Mouse (Mus musculus) C2C12 (cell line): ENCODE measurements around the gene Gm15217. TPM values are rescaled to one million over a fixed set of nuclear protein-coding genes. Genes with fewer than 3 reads are reported as not detected.

ENCODE experiments used
- H3K27me3 ChIP-seq: one replicate; pipeline ENCODE4 v1.6.1; 2011; ENCODE audit not compliant: control insufficient read depth, insufficient read depth, insufficient read length
- H3K36me3 ChIP-seq: one replicate; pipeline ENCODE4 v1.6.1; 2011; ENCODE audit not compliant: control insufficient read depth, insufficient read depth
- H3K4me3 ChIP-seq: one replicate; pipeline ENCODE4 v1.5.1; 2011; ENCODE audit warnings: mild to moderate bottlenecking, control low read depth; ENCODE audit not compliant: poor library complexity, insufficient read depth, severe bottlenecking
- H3K79me2 ChIP-seq: one replicate; pipeline ENCODE4 v1.6.1; 2011; ENCODE audit not compliant: control insufficient read depth, insufficient read depth
- H3K79me3 ChIP-seq: one replicate; pipeline ENCODE4 v1.6.1; 2011; ENCODE audit warnings: low read depth, control low read depth
- H3ac ChIP-seq: one replicate; pipeline ENCODE3; 2011; ENCODE audit warnings: low read depth; ENCODE audit not compliant: control insufficient read depth, insufficient read length
- CEBPB ChIP-seq: IDR thresholded peaks from one replicate; pipeline ENCODE4 v1.6.1; 2011; ENCODE audit warnings: low read depth, mild to moderate bottlenecking, control low read depth, moderate library complexity
- CTCF ChIP-seq: IDR thresholded peaks from one replicate; pipeline ENCODE4 v1.5.1; 2011; ENCODE audit not compliant: control insufficient read depth, insufficient read depth, insufficient read length
- FOSL1 ChIP-seq: IDR thresholded peaks from one replicate; pipeline ENCODE4 v1.8.0; 2011; ENCODE audit warnings: mild to moderate bottlenecking, low read length; ENCODE audit not compliant: poor library complexity, insufficient read depth, severe bottlenecking
- MAX ChIP-seq: IDR thresholded peaks from one replicate; pipeline ENCODE4 v1.6.1; 2011; ENCODE audit warnings: mild to moderate bottlenecking, control low read depth
- MYOD1 ChIP-seq: IDR thresholded peaks from one replicate; pipeline ENCODE4 v1.6.1; 2011; ENCODE audit warnings: low read depth; ENCODE audit not compliant: control insufficient read depth, insufficient read length
- MYOG ChIP-seq: IDR thresholded peaks from one replicate; pipeline ENCODE4 v1.6.1; 2011; ENCODE audit not compliant: control insufficient read depth, insufficient read length; ENCODE audit errors: extremely low read depth
- USF1 ChIP-seq: IDR thresholded peaks from one replicate; pipeline ENCODE4 v1.6.1; 2011; ENCODE audit warnings: low read depth, mild to moderate bottlenecking, control low read depth, moderate library complexity
- polyA plus RNA-seq: library from polyadenylated mRNA; unstranded; fragments of >200 nt; fragmentation: generic; extraction: Trizol; gene quantifications from one replicate; pipeline ENCODE4 v1.2.1, GENCODE M21; 2012; ENCODE audit warnings: missing spikeins

The Gm15217 gene
- polyA plus RNA-seq, 1 experiment: not detected

DNA sequence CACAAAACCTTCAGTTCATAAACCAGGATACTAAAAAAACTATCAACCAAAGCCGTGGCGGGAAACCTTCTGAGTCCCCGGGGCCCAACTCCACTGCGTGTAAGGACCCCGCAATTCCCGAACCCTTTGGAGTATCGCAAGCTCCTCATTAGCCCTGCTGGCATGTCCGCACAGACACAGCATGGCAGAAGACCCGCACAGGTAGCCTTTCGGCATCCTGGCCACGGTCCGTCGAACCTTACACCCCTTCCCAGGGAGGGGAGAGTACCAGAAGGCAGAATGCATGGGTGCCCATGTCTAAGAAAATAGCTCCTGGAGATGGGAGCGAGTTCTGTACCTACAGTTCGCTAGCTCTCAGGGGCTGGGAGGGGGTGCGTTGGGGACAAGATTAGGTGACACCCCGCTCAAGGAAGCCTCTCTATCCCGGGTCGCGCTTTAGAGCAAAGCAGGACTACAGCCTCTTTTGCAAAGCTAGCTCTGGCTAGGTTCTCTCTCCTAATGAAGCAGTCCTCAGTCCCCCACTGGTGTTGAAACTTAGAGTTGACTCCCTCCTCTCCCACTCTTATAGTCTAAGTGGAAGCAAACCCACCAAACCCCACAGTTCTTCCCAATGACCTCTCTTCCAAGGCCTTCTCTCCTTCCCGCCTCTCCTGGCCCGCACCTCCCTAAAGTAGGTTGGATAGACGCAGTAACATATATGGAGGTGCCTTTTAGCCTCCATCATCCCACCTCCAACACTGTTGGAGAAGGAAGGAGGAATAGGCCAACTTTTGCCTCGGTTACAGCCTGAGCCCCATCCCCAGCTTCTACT, 10.4 kb downstream of the Gm15217 start:
- no peaks in the 10 kb centered on the region for H3K79me3 ChIP-seq
- no peak overlapping the region for H3K4me3 ChIP-seq
- H3K36me3 ChIP-seq: no peaks in the 10 kb centered on the region
- no peak for TF ChIP-seq MYOG
- no peak for TF ChIP-seq MYOD1
- TF ChIP-seq MAX: no peak
- no peak for TF ChIP-seq USF1
- no peak for TF ChIP-seq CTCF
- TF ChIP-seq CEBPB: no peak
- no peak for TF ChIP-seq FOSL1
- H3K79me2 ChIP-seq: no peaks in the 10 kb centered on the region
- no peak overlapping the region for H3ac ChIP-seq
- H3K27me3 ChIP-seq: peaks cover 38% of the 10 kb centered on the region

- Histone ChIP-seq H3K36me3 (no peaks in the 10 kb centered on the region), H3K27me3 (peaks cover 38% of the 10 kb centered on the region), H3K79me3 (no peaks in the 10 kb centered on the region), H3ac (no peak within 1 kb of the TSS), H3K79me2 (no peaks in the 10 kb centered on the region), H3K4me3 (no peak within 1 kb of the TSS)
- no peak for TF ChIP-seq MYOG
- no peak for TF ChIP-seq MYOD1
- no peak for TF ChIP-seq CEBPB
- TF ChIP-seq MAX: no peak
- TF ChIP-seq FOSL1: no peak
- no peak for TF ChIP-seq CTCF
- TF ChIP-seq USF1: no peak
Measured at GRCm38 (mm10) chr14:46390249-46390775, 11.1 kb downstream of the Gm15217 start, which contains the start of gene Bmp4. Bmp4 (minus strand) TSS chr14:46390669.

DNA sequence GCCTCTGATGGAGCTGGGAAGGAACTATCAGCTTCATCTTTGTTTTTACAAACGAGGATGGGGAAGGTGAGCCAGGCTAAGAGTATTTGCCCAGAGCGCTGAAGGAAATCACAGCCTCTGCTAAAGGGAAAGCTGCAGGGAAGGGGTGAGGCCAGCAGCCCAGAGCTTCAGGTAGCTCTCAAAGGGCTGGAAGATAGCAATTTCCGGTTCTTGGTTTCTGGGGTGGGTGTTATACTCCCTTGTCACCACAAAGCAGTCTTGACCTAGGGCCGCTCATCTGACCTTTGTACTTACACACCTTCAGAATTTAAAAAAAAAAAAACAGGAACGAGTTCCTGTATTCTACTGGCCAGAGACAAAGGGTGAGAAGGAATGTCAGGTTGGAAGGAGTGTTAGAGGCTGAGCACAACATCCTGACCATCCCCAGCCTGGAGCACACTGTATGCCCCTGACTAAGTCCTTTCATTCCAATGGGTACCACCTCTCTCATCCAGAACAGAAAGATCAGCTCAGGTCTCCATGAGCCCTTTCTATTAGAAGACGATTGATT, 12.5 kb downstream of the Gm15217 start:
- no peaks in the 10 kb centered on the region for H3K36me3 ChIP-seq
- peaks cover 25% of the 10 kb centered on the region for H3K27me3 ChIP-seq
- TF ChIP-seq FOSL1: no peak
- no peak for TF ChIP-seq CTCF
- no peak for TF ChIP-seq CEBPB
- TF ChIP-seq MAX: no peak
- TF ChIP-seq USF1: no peak
- no peak for TF ChIP-seq MYOD1
- no peak for TF ChIP-seq MYOG
- no peak overlapping the region for H3K4me3 ChIP-seq
- H3ac ChIP-seq: no peak overlapping the region
- H3K79me2 ChIP-seq: no peaks in the 10 kb centered on the region
- no peaks in the 10 kb centered on the region for H3K79me3 ChIP-seq

DNA sequence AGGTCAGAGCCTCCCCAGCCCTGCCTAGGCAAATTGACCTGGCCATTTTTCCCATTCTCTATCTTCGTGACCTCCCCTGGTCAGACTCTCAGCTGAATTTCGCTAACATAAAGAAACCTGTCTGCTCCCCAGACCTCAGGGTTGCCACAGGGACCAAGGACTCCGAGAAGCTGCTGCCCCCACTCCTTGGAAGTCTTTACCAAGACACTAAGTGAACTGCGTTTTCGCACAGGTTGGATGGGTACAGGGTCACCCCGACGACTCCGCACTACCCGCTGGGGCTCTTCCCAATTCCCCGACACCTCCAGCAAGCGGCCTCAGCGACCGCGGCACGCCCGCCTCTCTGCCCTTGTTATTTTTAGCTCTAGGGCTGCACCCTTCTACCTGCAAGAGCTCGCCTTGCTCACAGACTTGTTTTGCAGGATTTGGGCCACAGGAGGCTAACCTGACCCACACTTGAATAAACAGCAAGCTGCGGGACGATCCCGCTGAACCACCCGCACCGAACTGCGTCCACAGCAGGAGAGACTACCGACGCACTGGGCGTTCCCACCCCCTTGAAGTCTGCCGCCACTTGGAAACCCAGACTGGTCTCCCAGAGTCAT, 19.0 kb downstream of the Gm15217 start:
- Histone ChIP-seq H3ac (no peak overlapping the region), H3K27me3 (no peaks in the 10 kb centered on the region), H3K79me3 (no peaks in the 10 kb centered on the region), H3K36me3 (no peaks in the 10 kb centered on the region), H3K4me3 (no peak overlapping the region), H3K79me2 (no peaks in the 10 kb centered on the region)
- no peak for TF ChIP-seq MAX
- TF ChIP-seq CEBPB: no peak
- TF ChIP-seq MYOG: no peak
- no peak for TF ChIP-seq MYOD1
- TF ChIP-seq CTCF: no peak
- TF ChIP-seq USF1: no peak
- no peak for TF ChIP-seq FOSL1

GRCm38 (mm10) chr14:46399925-46400324, 20.7 kb downstream of the Gm15217 start:
- Histone ChIP-seq H3ac (no peak overlapping the region), H3K36me3 (no peaks in the 10 kb centered on the region), H3K79me2 (no peaks in the 10 kb centered on the region), H3K79me3 (no peaks in the 10 kb centered on the region), H3K27me3 (no peaks in the 10 kb centered on the region), H3K4me3 (no peak overlapping the region)
- TF ChIP-seq CEBPB: no peak
- TF ChIP-seq MYOD1: no peak
- no peak for TF ChIP-seq USF1
- no peak for TF ChIP-seq MYOG
- TF ChIP-seq MAX: no peak
- no peak for TF ChIP-seq CTCF
- no peak for TF ChIP-seq FOSL1

DNA sequence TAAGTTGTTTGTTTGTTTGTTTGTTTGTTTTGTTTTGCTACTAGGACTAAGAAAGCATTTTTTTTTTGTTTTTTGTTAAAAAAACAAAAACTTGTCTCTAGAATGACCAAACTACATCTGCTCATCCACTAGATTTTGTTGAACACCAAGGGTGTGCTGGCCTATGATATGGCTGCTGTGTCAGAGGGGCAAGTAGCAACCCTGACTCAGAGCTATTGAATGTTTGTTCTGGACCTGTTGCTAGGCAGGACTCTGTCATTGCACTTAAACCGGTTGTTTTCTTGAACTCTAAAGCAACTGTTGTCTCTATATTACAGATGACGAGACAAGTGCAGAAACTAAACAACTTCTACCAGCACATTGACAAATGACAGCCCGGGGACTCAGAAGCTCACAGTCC, 29.1 kb downstream of the Gm15217 start:
- no peak overlapping the region for H3ac ChIP-seq
- no peak for TF ChIP-seq FOSL1
- TF ChIP-seq MAX: no peak
- no peak for TF ChIP-seq MYOG
- no peak for TF ChIP-seq CTCF
- no peak for TF ChIP-seq CEBPB
- no peak for TF ChIP-seq USF1
- TF ChIP-seq MYOD1: no peak
- no peaks in the 10 kb centered on the region for H3K27me3 ChIP-seq
- H3K4me3 ChIP-seq: no peak overlapping the region
- no peaks in the 10 kb centered on the region for H3K36me3 ChIP-seq
- H3K79me2 ChIP-seq: no peaks in the 10 kb centered on the region
- H3K79me3 ChIP-seq: no peaks in the 10 kb centered on the region
